Mouse (Mus musculus): ENCODE results near the gene Cck.

Gene Cck

GRCm38 (mm10) chr9:121469711-121470110 is 25.8 kb downstream of the Cck start:
- in situ Hi-C loops (cut with MboI; ENCODE audit: unreplicated experiment in 2 of 2): loop anchor here in 1 of 2 experiments (10.0 kb wide), 1 partner anchor 135 kb away; no protein-coding TSS in a partner anchor

- in situ Hi-C loops (cut with MboI; ENCODE audit: unreplicated experiment in 2 of 2): no loop called here
These were observed 28.0 kb downstream of the Cck start for GRCm38 (mm10) chr9:121467460-121467859.

- in situ Hi-C loops (cut with MboI; ENCODE audit: unreplicated experiment in 2 of 2): no loop called here
These were observed 35.0 kb downstream of the Cck start for GRCm38 (mm10) chr9:121460527-121460926.

- in situ Hi-C loops (cut with MboI; ENCODE audit: unreplicated experiment in 2 of 2): loop anchor here (10.0 kb wide), 1 partner anchor 205 kb away; no protein-coding TSS in a partner anchor
These were observed 35.5 kb downstream of the Cck start for GRCm38 (mm10) chr9:121459950-121460349.

- in situ Hi-C loops (cut with MboI; ENCODE audit: unreplicated experiment in 2 of 2): loop anchor here (10.0 kb wide), 1 partner anchor 204 kb away; no protein-coding TSS in a partner anchor
These were observed 37.0 kb downstream of the Cck start for GRCm38 (mm10) chr9:121458466-121458865.

- in situ Hi-C loops (cut with MboI; ENCODE audit: unreplicated experiment in 2 of 2): loop anchor here (10.0 kb wide), 1 partner anchor 202 kb away; no protein-coding TSS in a partner anchor
These were observed 38.6 kb downstream of the Cck start for GRCm38 (mm10) chr9:121456739-121457515.

GRCm38 (mm10) chr9:121454891-121455290 is 40.6 kb downstream of the Cck start:
- in situ Hi-C loops (cut with MboI; ENCODE audit: unreplicated experiment in 2 of 2): loop anchor here (10.0 kb wide), 1 partner anchor 200 kb away; no protein-coding TSS in a partner anchor

GRCm38 (mm10) chr9:121452342-121452942 is 43.1 kb downstream of the Cck start:
- in situ Hi-C loops (cut with MboI; ENCODE audit: unreplicated experiment in 2 of 2): loop anchor here (10.0 kb wide), 1 partner anchor 198 kb away; no protein-coding TSS in a partner anchor

GRCm38 (mm10) chr9:121446431-121446831 is 49.1 kb downstream of the Cck start:
- in situ Hi-C loops (cut with MboI; ENCODE audit: unreplicated experiment in 2 of 2): no loop called here

GRCm38 (mm10) chr9:121445364-121445763 is 50.1 kb downstream of the Cck start:
- in situ Hi-C loops (cut with MboI; ENCODE audit: unreplicated experiment in 2 of 2): no loop called here

GRCm38 (mm10) chr9:121444367-121444707 is 51.2 kb downstream of the Cck start:
- in situ Hi-C loops (cut with MboI; ENCODE audit: unreplicated experiment in 2 of 2): no loop called here

GRCm38 (mm10) chr9:121443696-121444366 is 51.7 kb downstream of the Cck start:
- in situ Hi-C loops (cut with MboI; ENCODE audit: unreplicated experiment in 2 of 2): no loop called here

GRCm38 (mm10) chr9:121442145-121442544 is 53.3 kb downstream of the Cck start:
- in situ Hi-C loops (cut with MboI; ENCODE audit: unreplicated experiment in 2 of 2): no loop called here

Measured in v-Abl transformed pro-B cells (cell line).